Mouse (Mus musculus): ENCODE measurements around the gene Lrrc26. TPM values are rescaled to one million over a fixed set of nuclear protein-coding genes. Genes with fewer than 3 reads are reported as not detected.

The Lrrc26 gene
- polyA plus RNA-seq, 1 experiment from 2014 or later, result not detected

GRCm38 (mm10) chr2:25287927-25288649, 1.6 kb upstream of the Lrrc26 start, which contains the start of gene Tmem210:
Gene Tmem210 (plus strand): TSS chr2:25288145.
- WGBS (ENCODE audit: insufficient replicate concordance), result 75% methylated on average over 6 of the region's 6 CpGs
- H3K27me3 ChIP-seq, result peaks cover 57% of the 10 kb centered on the region
- H3K27ac ChIP-seq, result no peak within 1 kb of the TSS
- 0 out of 2 replicates have a peak within 1 kb of the TSS, but pooled peaks have one; percentile 11 for H3K4me2 ChIP-seq
- no peak for ATAC-seq (ENCODE audit: low read depth)
- no peak for DNase-seq
- no peak within 1 kb of the TSS for H3K9ac ChIP-seq
- H3K4me3 ChIP-seq (replicated peaks), result no peak within 1 kb of the TSS
- H3K4me1 ChIP-seq (replicated peaks), result peaks cover 38% of the 10 kb centered on the region
- no peaks in the 10 kb centered on the region for H3K9me3 ChIP-seq (replicated peaks)
- peaks cover 31% of the 10 kb centered on the region for H3K36me3 ChIP-seq

GRCm38 (mm10) chr2:25288734-25289345, 875 bp upstream of the Lrrc26 start:
- no peak overlapping the region for H3K27ac ChIP-seq
- no peak overlapping the region for H3K9ac ChIP-seq
- no peaks in the 10 kb centered on the region for H3K9me3 ChIP-seq (replicated peaks)
- H3K4me2 ChIP-seq, result no peak overlapping the region
- peaks cover 65% of the 10 kb centered on the region for H3K27me3 ChIP-seq
- H3K4me3 ChIP-seq (replicated peaks), result no peak overlapping the region
- ATAC-seq (ENCODE audit: low read depth), result no peak
- peaks cover 38% of the 10 kb centered on the region for H3K4me1 ChIP-seq (replicated peaks)
- H3K36me3 ChIP-seq, result peaks cover 25% of the 10 kb centered on the region
- WGBS (ENCODE audit: insufficient replicate concordance), result 63% methylated on average over 7 of the region's 7 CpGs
- no peak for DNase-seq

GRCm38 (mm10) chr2:25290101-25290815, 543 bp downstream of the Lrrc26 start:
- peaks cover 38% of the 10 kb centered on the region for H3K4me1 ChIP-seq (replicated peaks)
- H3K27me3 ChIP-seq, result peaks cover 78% of the 10 kb centered on the region
- DNase-seq (no peak), ATAC-seq (ENCODE audit: low read depth) (no peak)
- H3K27ac ChIP-seq, result no peak overlapping the region
- WGBS (ENCODE audit: insufficient replicate concordance), result 3% methylated on average over 54 of the region's 54 CpGs
- H3K9ac ChIP-seq, result no peak overlapping the region
- no peak overlapping the region for H3K4me3 ChIP-seq (replicated peaks)
- no peak overlapping the region for H3K4me2 ChIP-seq
- H3K36me3 ChIP-seq, result peaks cover 11% of the 10 kb centered on the region
- H3K9me3 ChIP-seq (replicated peaks), result no peaks in the 10 kb centered on the region

- Histone ChIP-seq H3K9me3 (replicated peaks) (no peaks in the 10 kb centered on the region), H3K36me3 (peaks cover 6% of the 10 kb centered on the region), H3K4me2 (no peak overlapping the region), H3K9ac (no peak overlapping the region), H3K4me1 (replicated peaks) (peaks cover 35% of the 10 kb centered on the region), H3K27ac (no peak overlapping the region), H3K4me3 (replicated peaks) (no peak overlapping the region), H3K27me3 (peaks cover 83% of the 10 kb centered on the region)
- DNase-seq (no peak), ATAC-seq (ENCODE audit: low read depth) (no peak)
- WGBS (ENCODE audit: insufficient replicate concordance), result 3% methylated on average over 18 of the region's 18 CpGs
These were observed 1.1 kb downstream of the Lrrc26 start for GRCm38 (mm10) chr2:25290816-25291130.

- no peak for ATAC-seq (ENCODE audit: low read depth)
These were observed 1.7 kb downstream of the Lrrc26 start for GRCm38 (mm10) chr2:25291184-25292053.

GRCm38 (mm10) chr2:25292054-25292544, 2.4 kb downstream of the Lrrc26 start:
- WGBS (ENCODE audit: insufficient replicate concordance), result 9% methylated on average over 42 of the region's 43 CpGs
- H3K36me3 ChIP-seq, result no peaks in the 10 kb centered on the region
- H3K9me3 ChIP-seq (replicated peaks), result no peaks in the 10 kb centered on the region
- no peak for DNase-seq
- peak; percentile 32 for ATAC-seq (ENCODE audit: low read depth)
- H3K4me1 ChIP-seq (replicated peaks), result peaks cover 22% of the 10 kb centered on the region
- peaks cover 96% of the 10 kb centered on the region for H3K27me3 ChIP-seq
- no peak overlapping the region for H3K9ac ChIP-seq
- H3K27ac ChIP-seq, result no peak overlapping the region
- peak overlapping the region; percentile 43 for H3K4me3 ChIP-seq (replicated peaks)
- peak overlapping the region; percentile 54 for H3K4me2 ChIP-seq

More at GRCm38 (mm10) chr2:25291184-25292053, 1.7 kb downstream of the Lrrc26 start:
- Histone ChIP-seq H3K4me2 (no peak overlapping the region; the same call in 1 of the 2 replicates), H3K9me3 (replicated peaks) (no peaks in the 10 kb centered on the region), H3K27me3 (peaks cover 90% of the 10 kb centered on the region), H3K4me1 (replicated peaks) (peaks cover 28% of the 10 kb centered on the region), H3K27ac (no peak overlapping the region), H3K9ac (no peak overlapping the region), H3K36me3 (no peaks in the 10 kb centered on the region), H3K4me3 (replicated peaks) (0 out of 2 replicates have a peak overlapping the region, but pooled peaks have one; percentile 43)
- no peak for DNase-seq
- 8% methylated on average over 32 of the region's 32 CpGs for WGBS (ENCODE audit: insufficient replicate concordance)

GRCm38 (mm10) chr2:25292856-25293255, 3.1 kb downstream of the Lrrc26 start:
- ATAC-seq (ENCODE audit: low read depth) (no peak), DNase-seq (peak; percentile 44)
- H3K4me3 ChIP-seq (replicated peaks), result no peak overlapping the region
- peaks cover 98% of the 10 kb centered on the region for H3K27me3 ChIP-seq
- no peak overlapping the region for H3K27ac ChIP-seq
- H3K36me3 ChIP-seq, result no peaks in the 10 kb centered on the region
- no peak overlapping the region for H3K4me2 ChIP-seq
- peaks cover 15% of the 10 kb centered on the region for H3K4me1 ChIP-seq (replicated peaks)
- 0% methylated on average over 1 of the region's 1 CpGs for WGBS (ENCODE audit: insufficient replicate concordance)
- H3K9ac ChIP-seq, result no peak overlapping the region
- H3K9me3 ChIP-seq (replicated peaks), result no peaks in the 10 kb centered on the region

- Histone ChIP-seq H3K4me1 (replicated peaks) (peaks cover 13% of the 10 kb centered on the region), H3K27me3 (peaks cover 97% of the 10 kb centered on the region), H3K9me3 (replicated peaks) (no peaks in the 10 kb centered on the region), H3K27ac (no peak overlapping the region), H3K4me3 (replicated peaks) (no peak overlapping the region), H3K4me2 (no peak overlapping the region), H3K9ac (no peak overlapping the region), H3K36me3 (no peaks in the 10 kb centered on the region)
- ATAC-seq (ENCODE audit: low read depth) (no peak), DNase-seq (no peak)
- 64% methylated on average over 9 of the region's 9 CpGs for WGBS (ENCODE audit: insufficient replicate concordance)
These were observed 4.0 kb downstream of the Lrrc26 start for GRCm38 (mm10) chr2:25293706-25294105.

- Histone ChIP-seq H3K27me3 (peaks cover 67% of the 10 kb centered on the region), H3K4me2 (no peak overlapping the region), H3K4me3 (replicated peaks) (no peak overlapping the region), H3K27ac (no peak overlapping the region), H3K9ac (no peak overlapping the region), H3K9me3 (replicated peaks) (no peaks in the 10 kb centered on the region), H3K4me1 (replicated peaks) (peaks cover 5% of the 10 kb centered on the region), H3K36me3 (no peaks in the 10 kb centered on the region)
- no peak for ATAC-seq (ENCODE audit: low read depth)
- no peak for DNase-seq
- 56% methylated on average over 8 of the region's 8 CpGs for WGBS (ENCODE audit: insufficient replicate concordance)
These were observed 7.4 kb downstream of the Lrrc26 start for GRCm38 (mm10) chr2:25297093-25297492.

- no peak overlapping the region for H3K27ac ChIP-seq
- DNase-seq (no peak), ATAC-seq (ENCODE audit: low read depth) (no peak)
- H3K4me1 ChIP-seq (replicated peaks), result no peaks in the 10 kb centered on the region
- H3K4me2 ChIP-seq, result no peak overlapping the region
- H3K36me3 ChIP-seq, result no peaks in the 10 kb centered on the region
- H3K9ac ChIP-seq, result no peak overlapping the region
- H3K9me3 ChIP-seq (replicated peaks), result no peaks in the 10 kb centered on the region
- 65% methylated on average over 10 of the region's 10 CpGs for WGBS (ENCODE audit: insufficient replicate concordance)
- H3K4me3 ChIP-seq (replicated peaks), result no peak overlapping the region
- H3K27me3 ChIP-seq, result peaks cover 62% of the 10 kb centered on the region
These were observed 8.3 kb downstream of the Lrrc26 start for GRCm38 (mm10) chr2:25298046-25298445.
